Mouse (Mus musculus) lung, embryonic 14.5 days (tissue): ENCODE data around the gene Spsb1. TPM values are rescaled to one million over a fixed set of nuclear protein-coding genes. Genes with fewer than 3 reads are reported as not detected.

ENCODE experiments used
- ATAC-seq: fragments of 200-750 bp; cut with Nextera tagmentation; 2 replicates; pipeline ENCODE4 v1.8.0; 2017; ENCODE audit warnings: mild to moderate bottlenecking, moderate TSS enrichment, moderate library complexity; ENCODE audit not compliant: insufficient read depth
- DNase-seq: peaks from one replicate; pipeline ENCODE4 v3.0.0-alpha.2; 2015
- H3K27ac ChIP-seq: fragments of 300-500 bp; sonication (generic); 2 replicates; pipeline ENCODE4 v1.5.1; 2014; ENCODE audit warnings: low read depth, mild to moderate bottlenecking, moderate library complexity
- H3K27me3 ChIP-seq: fragments of 300-500 bp; sonication (generic); 2 replicates; pipeline ENCODE4 v1.6.1; 2014; ENCODE audit warnings: low read length, control low read depth; ENCODE audit not compliant: insufficient read depth
- H3K36me3 ChIP-seq: fragments of 300-500 bp; sonication (generic); 2 replicates; pipeline ENCODE4 v1.6.1; 2014; ENCODE audit warnings: control low read depth; ENCODE audit not compliant: insufficient read depth
- H3K4me1 ChIP-seq: fragments of 300-500 bp; sonication (generic); 2 replicates; pipeline ENCODE4 v1.6.1; 2014; ENCODE audit warnings: antibody characterized with exemption, control low read depth; ENCODE audit not compliant: insufficient read depth
- H3K4me2 ChIP-seq: fragments of 300-500 bp; sonication (generic); 2 replicates; pipeline ENCODE4 v1.6.1; 2014; ENCODE audit warnings: mild to moderate bottlenecking
- H3K4me3 ChIP-seq: fragments of 300-500 bp; sonication (generic); 2 replicates; pipeline ENCODE4 v1.5.1; 2014; ENCODE audit warnings: low read depth, low read length
- H3K9ac ChIP-seq: fragments of 300-500 bp; sonication (generic); 2 replicates; pipeline ENCODE4 v1.6.1; 2014
- H3K9me3 ChIP-seq: fragments of 300-500 bp; sonication (generic); 2 replicates; pipeline ENCODE4 v1.6.1; 2016; ENCODE audit warnings: low read depth, low read length, control low read depth
- CTCF ChIP-seq: IDR thresholded peaks from 2 replicates; pipeline ENCODE4 v1.5.1; 2016; ENCODE audit warnings: antibody characterized with exemption, low read depth
- WGBS: fragments of 180-500 bp; shearing (Covaris S2); extraction: QIAGEN DNeasy Blood & Tissue Kit; methylation state at CpG from one replicate; pipeline ENCODE4 v1.1.7; 2014; 5-methylcytosine and 5-hydroxymethylcytosine counted together
- polyA plus RNA-seq: library from polyadenylated mRNA; unstranded; fragments of >200 nt; fragmentation: Nextera tagmentation; extraction: Ambion mirVana; gene quantifications from 2 replicates; pipeline ENCODE4 v1.2.1, GENCODE M21; 2014

Spsb1 gene
- polyA plus RNA-seq, 1 experiment from 2014 or later, result 17.0 TPM

- DNase-seq (no peak), ATAC-seq (no peak)
- H3K9me3 ChIP-seq, result no peaks in the 10 kb centered on the region
- no peak overlapping the region for H3K27ac ChIP-seq
- no peak overlapping the region for H3K4me3 ChIP-seq
- H3K27me3 ChIP-seq, result no peaks in the 10 kb centered on the region
- TF ChIP-seq CTCF, result no peak
- 0 out of 2 replicates have a peak, but pooled peaks cover 6% of the 10 kb centered on the region for H3K4me1 ChIP-seq
- peaks cover 23% of the 10 kb centered on the region; the same call in 1 of the 2 replicates for H3K36me3 ChIP-seq
- H3K9ac ChIP-seq, result no peak overlapping the region
- WGBS, result 78% methylated on average over 15 of the region's 15 CpGs
- H3K4me2 ChIP-seq, result no peak overlapping the region
These were observed 27.3 kb upstream of the Spsb1 start for GRCm38 (mm10) chr4:149982154-149982553.

GRCm38 (mm10) chr4:149979819-149980308 lies 25.0 kb upstream of the Spsb1 start:
- DNase-seq, result peak; percentile 92
- Histone ChIP-seq H3K9ac (no peak overlapping the region), H3K4me3 (no peak overlapping the region), H3K27ac (no peak overlapping the region), H3K4me1 (0 out of 2 replicates have a peak, but pooled peaks cover 6% of the 10 kb centered on the region), H3K4me2 (peak overlapping the region; percentile 39), H3K36me3 (peaks cover 23% of the 10 kb centered on the region; the same call in 1 of the 2 replicates), H3K9me3 (no peaks in the 10 kb centered on the region), H3K27me3 (no peaks in the 10 kb centered on the region)
- peak; percentile 47; the same call in 1 of the 2 replicates for ATAC-seq
- TF ChIP-seq CTCF, result peak; percentile 96
- WGBS, result 6% methylated on average over 12 of the region's 12 CpGs

- 0 out of 2 replicates have a peak, but pooled peaks cover 6% of the 10 kb centered on the region for H3K4me1 ChIP-seq
- WGBS, result 83% methylated on average over 2 of the region's 2 CpGs
These were observed 24.0 kb upstream of the Spsb1 start for GRCm38 (mm10) chr4:149978820-149979219.

GRCm38 (mm10) chr4:149977801-149978544 lies 23.1 kb upstream of the Spsb1 start:
- peaks cover 15% of the 10 kb centered on the region; the same call in 1 of the 2 replicates for H3K36me3 ChIP-seq
- peak overlapping the region; percentile 6; the same call in 1 of the 2 replicates for H3K9ac ChIP-seq
- 33% methylated on average over 17 of the region's 17 CpGs for WGBS
- no peaks in the 10 kb centered on the region for H3K9me3 ChIP-seq
- peak overlapping the region; percentile 79; the same call in 1 of the 2 replicates for H3K27ac ChIP-seq
- H3K27me3 ChIP-seq, result no peaks in the 10 kb centered on the region
- DNase-seq (peak; percentile 90), ATAC-seq (peak; percentile 78)
- no peak overlapping the region for H3K4me3 ChIP-seq
- TF ChIP-seq CTCF, result no peak
- H3K4me1 ChIP-seq, result 0 out of 2 replicates have a peak, but pooled peaks cover 6% of the 10 kb centered on the region
- H3K4me2 ChIP-seq, result peak overlapping the region; percentile 10; the same call in 1 of the 2 replicates

More at GRCm38 (mm10) chr4:149978820-149979219, 24.0 kb upstream of the Spsb1 start:
- ATAC-seq, result no peak
- no peak for TF ChIP-seq CTCF
- H3K27ac ChIP-seq, result no peak overlapping the region
- H3K27me3 ChIP-seq, result no peaks in the 10 kb centered on the region
- no peak overlapping the region for H3K9ac ChIP-seq
- peaks cover 23% of the 10 kb centered on the region; the same call in 1 of the 2 replicates for H3K36me3 ChIP-seq
- H3K4me3 ChIP-seq, result no peak overlapping the region
- H3K9me3 ChIP-seq, result no peaks in the 10 kb centered on the region
- no peak for DNase-seq
- H3K4me2 ChIP-seq, result no peak overlapping the region

- no peak for TF ChIP-seq CTCF
These were observed 22.3 kb upstream of the Spsb1 start for GRCm38 (mm10) chr4:149977181-149977580.

GRCm38 (mm10) chr4:149975730-149976254 lies 20.9 kb upstream of the Spsb1 start:
- Histone ChIP-seq H3K4me3 (no peak overlapping the region), H3K27ac (no peak overlapping the region), H3K4me2 (no peak overlapping the region), H3K36me3 (0 out of 2 replicates have a peak, but pooled peaks cover under 1% of the 10 kb centered on the region), H3K4me1 (0 out of 2 replicates have a peak, but pooled peaks cover 6% of the 10 kb centered on the region), H3K27me3 (no peaks in the 10 kb centered on the region), H3K9me3 (no peaks in the 10 kb centered on the region), H3K9ac (no peak overlapping the region)
- ATAC-seq (no peak), DNase-seq (peak; percentile 39)
- 64% methylated on average over 5 of the region's 5 CpGs for WGBS
- TF ChIP-seq CTCF, result no peak

More at GRCm38 (mm10) chr4:149977181-149977580, 22.3 kb upstream of the Spsb1 start:
- Histone ChIP-seq H3K27ac (no peak overlapping the region), H3K4me3 (no peak overlapping the region), H3K9ac (no peak overlapping the region), H3K36me3 (peaks cover 9% of the 10 kb centered on the region; the same call in 1 of the 2 replicates), H3K27me3 (no peaks in the 10 kb centered on the region), H3K9me3 (no peaks in the 10 kb centered on the region), H3K4me2 (no peak overlapping the region), H3K4me1 (0 out of 2 replicates have a peak, but pooled peaks cover 6% of the 10 kb centered on the region)
- ATAC-seq (no peak), DNase-seq (no peak)
- WGBS, result 59% methylated on average over 6 of the region's 6 CpGs

GRCm38 (mm10) chr4:149975291-149975690 lies 20.4 kb upstream of the Spsb1 start:
- DNase-seq, result no peak
- H3K4me3 ChIP-seq, result no peak overlapping the region
- no peak overlapping the region for H3K9ac ChIP-seq
- 59% methylated on average over 8 of the region's 8 CpGs for WGBS
- no peaks in the 10 kb centered on the region for H3K36me3 ChIP-seq
- no peak overlapping the region for H3K27ac ChIP-seq
- H3K4me2 ChIP-seq, result no peak overlapping the region
- no peaks in the 10 kb centered on the region for H3K9me3 ChIP-seq
- H3K4me1 ChIP-seq, result 0 out of 2 replicates have a peak, but pooled peaks cover 6% of the 10 kb centered on the region
- no peak for TF ChIP-seq CTCF
- no peaks in the 10 kb centered on the region for H3K27me3 ChIP-seq
- no peak for ATAC-seq
